Mouse (Mus musculus) testis, adult 2 months (tissue): ENCODE data around the gene Shtn1. TPM values are rescaled to one million over a fixed set of nuclear protein-coding genes. Genes with fewer than 3 reads are reported as not detected.
A peak's percentile ranks its signal among the peaks of the same experiment; 100 is the strongest.

ENCODE experiments used
- H3K27ac ChIP-seq: fragments of 200-500 bp; 2 replicates; pipeline ENCODE4 v1.5.1; 2012; ENCODE audit warnings: low read depth, low read length; ENCODE audit not compliant: control insufficient read depth, insufficient read depth
- H3K27me3 ChIP-seq: fragments of 200-500 bp; 2 replicates; pipeline ENCODE4 v1.6.1; 2012; ENCODE audit warnings: mild to moderate bottlenecking, low read length, moderate library complexity; ENCODE audit not compliant: control insufficient read depth, insufficient read depth
- H3K36me3 ChIP-seq: fragments of 200-500 bp; 2 replicates; pipeline ENCODE4 v1.6.1; 2012; ENCODE audit warnings: mild to moderate bottlenecking, low read length; ENCODE audit not compliant: control insufficient read depth, insufficient read depth
- H3K4me1 ChIP-seq: fragments of 200-500 bp; 2 replicates; pipeline ENCODE4 v1.6.1; 2012; ENCODE audit warnings: low read length; ENCODE audit not compliant: control insufficient read depth, insufficient read depth
- H3K4me3 ChIP-seq: fragments of 200-500 bp; 2 replicates; pipeline ENCODE4 v1.5.1; 2012; ENCODE audit warnings: low read depth, mild to moderate bottlenecking, low read length, moderate library complexity, mixed read lengths; ENCODE audit not compliant: control insufficient read depth
- CTCF ChIP-seq: fragments of 200-500 bp; IDR thresholded peaks from 2 replicates; pipeline ENCODE4 v1.5.1; 2012; ENCODE audit warnings: low read depth, mild to moderate bottlenecking, inconsistent platforms, low read length, moderate library complexity; ENCODE audit not compliant: control insufficient read depth, insufficient read depth, insufficient replicate concordance
- POLR2A ChIP-seq: fragments of 200-500 bp; IDR thresholded peaks from 2 replicates; pipeline ENCODE4 v1.6.1; 2012; ENCODE audit warnings: low read depth, mild to moderate bottlenecking, inconsistent platforms, low read length, moderate library complexity; ENCODE audit not compliant: control insufficient read depth
- polyA plus RNA-seq: library from polyadenylated mRNA; depleted of rRNA; stranded (reverse); fragments of >200 nt; gene quantifications from 2 replicates; pipeline ENCODE4 v1.2.3, GENCODE M21; 2012; rRNA removed

The Shtn1 gene
- polyA plus RNA-seq, 1 experiment, result 3.9 TPM

- no peak overlapping the region for H3K27ac ChIP-seq
- H3K4me1 ChIP-seq, result peaks cover 4% of the 10 kb centered on the region
- TF ChIP-seq POLR2A (no peak), CTCF (no peak)
- H3K36me3 ChIP-seq, result no peaks in the 10 kb centered on the region
- H3K4me3 ChIP-seq, result no peak overlapping the region
- H3K27me3 ChIP-seq, result no peaks in the 10 kb centered on the region
These were observed 129.9 kb downstream of the Shtn1 start for GRCm38 (mm10) chr19:58945959-58946358.

- TF ChIP-seq POLR2A, result peak; percentile 76; the same call in 1 of the 2 replicates
- TF ChIP-seq CTCF, result no peak
- peaks cover 4% of the 10 kb centered on the region for H3K4me1 ChIP-seq
- H3K36me3 ChIP-seq, result no peaks in the 10 kb centered on the region; the same call in 1 of the 2 replicates
- peak within 1 kb of the TSS; percentile 71 for H3K27ac ChIP-seq
- no peaks in the 10 kb centered on the region for H3K27me3 ChIP-seq
- peak within 1 kb of the TSS; percentile 88 for H3K4me3 ChIP-seq
These were observed 132.8 kb downstream of the Shtn1 start, which contains the start of the genes Eno4 and Hspa12a for GRCm38 (mm10) chr19:58942841-58943828. Eno4 (plus strand) TSS chr19:58943425. Hspa12a (minus strand) TSS chr19:58943654.

DNA sequence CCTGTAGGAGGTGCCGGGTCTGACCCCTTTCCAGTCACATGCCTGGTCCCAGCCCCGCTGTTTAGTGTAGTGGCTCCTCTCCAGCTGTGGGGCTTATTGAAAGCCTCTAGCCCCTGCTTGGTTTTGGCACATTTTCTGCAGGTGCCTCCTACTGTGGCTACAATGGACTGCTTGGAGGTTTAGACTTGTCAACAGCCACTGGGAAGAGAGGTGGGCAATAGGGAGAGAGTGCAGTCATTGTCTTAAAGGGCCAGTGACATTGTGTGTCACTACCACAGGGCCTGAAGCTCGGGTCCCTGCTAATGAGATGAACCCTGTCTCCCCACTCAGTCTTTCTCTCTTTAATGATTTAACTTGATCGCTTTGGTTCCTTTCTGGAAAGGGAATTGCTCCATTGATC, 142.8 kb downstream of the Shtn1 start:
- TF ChIP-seq CTCF, result no peak
- TF ChIP-seq POLR2A, result no peak
- Histone ChIP-seq H3K27me3 (no peaks in the 10 kb centered on the region), H3K4me3 (no peak overlapping the region)

DNA sequence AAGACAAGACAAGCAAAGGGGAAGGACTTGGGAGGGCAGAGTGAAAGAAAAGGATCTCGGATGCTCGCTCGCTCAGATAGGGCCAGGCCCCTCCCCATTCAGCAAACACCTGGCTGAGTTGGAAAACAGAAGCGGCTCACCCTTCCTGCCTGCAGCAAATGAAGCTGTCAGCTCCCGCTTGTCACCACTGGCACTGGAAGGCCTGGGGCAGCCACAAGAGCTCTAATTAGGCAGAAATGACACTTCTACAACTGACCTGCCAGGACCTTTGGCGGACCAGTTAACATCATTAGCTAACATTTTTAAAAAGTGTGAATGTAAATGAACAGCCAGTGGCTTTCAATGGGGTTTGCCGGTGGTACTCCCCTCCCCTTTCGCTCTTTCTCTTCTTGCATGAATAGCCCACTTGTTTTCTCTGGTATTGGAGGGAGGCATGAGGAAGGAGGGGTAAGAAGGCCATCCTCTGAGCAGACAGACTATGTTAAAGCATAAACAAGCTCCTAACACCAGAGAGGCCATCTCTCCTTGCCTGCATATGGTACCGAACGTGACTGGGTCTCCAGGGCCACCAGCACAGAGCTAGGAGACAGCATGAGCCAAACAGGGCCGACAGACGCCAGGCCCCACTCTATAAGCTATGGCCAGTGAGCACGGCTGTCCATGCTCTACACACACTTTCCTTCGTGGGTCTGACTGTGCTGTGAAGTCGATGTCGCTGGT, 144.7 kb downstream of the Shtn1 start:
- no peaks in the 10 kb centered on the region for H3K27me3 ChIP-seq
- H3K36me3 ChIP-seq, result no peaks in the 10 kb centered on the region; the same call in 1 of the 2 replicates
- no peak overlapping the region for H3K4me3 ChIP-seq
- H3K4me1 ChIP-seq, result no peaks in the 10 kb centered on the region
- no peak for TF ChIP-seq POLR2A
- no peak for TF ChIP-seq CTCF
- no peak overlapping the region for H3K27ac ChIP-seq

More for the DNA sequence above, 142.8 kb downstream of the Shtn1 start:
- no peaks in the 10 kb centered on the region; the same call in 1 of the 2 replicates for H3K36me3 ChIP-seq
- no peaks in the 10 kb centered on the region for H3K4me1 ChIP-seq
- no peak overlapping the region for H3K27ac ChIP-seq

Other genes starting within 250 kb of the Shtn1 start
- 33.5 and 33.7 TPM in 2 replicates for gene Eno4, start 132.7 kb downstream of the Shtn1 start, polyA plus RNA-seq
- gene Hspa12a, start 132.4 kb downstream of the Shtn1 start, polyA plus RNA-seq, result 51.0 and 52.5 TPM in 2 replicates
- gene Vax1, start 94.0 kb upstream of the Shtn1 start, polyA plus RNA-seq, result 0.33 and 0.60 TPM in 2 replicates
- 0.04 and 0.05 TPM in 2 replicates for gene Kcnk18, start 143.1 kb upstream of the Shtn1 start, polyA plus RNA-seq
- gene Slc18a2, start 184.8 kb upstream of the Shtn1 start, polyA plus RNA-seq, result 0.35 and 0.47 TPM in 2 replicates
- gene Rps12-ps3, start 246.2 kb upstream of the Shtn1 start, polyA plus RNA-seq, result 708 and 907 TPM in 2 replicates